Mouse (Mus musculus) embryonic facial prominence, embryonic 15.5 days (tissue): ENCODE measurements around the gene Slc15a4. TPM values are rescaled to one million over a fixed set of nuclear protein-coding genes. Genes with fewer than 3 reads are reported as not detected.

ENCODE experiments used
- ATAC-seq: fragments of 200-750 bp; cut with Nextera tagmentation; 2 replicates; pipeline ENCODE4 v1.8.0; 2017; ENCODE audit warnings: low read depth, moderate TSS enrichment; ENCODE audit not compliant: insufficient number of reproducible peaks, low FRiP score, low TSS enrichment
- H3K27ac ChIP-seq: fragments of 300-500 bp; sonication (generic); replicated peaks from 2 replicates; pipeline ENCODE4 v1.5.1; 2015; ENCODE audit warnings: mild to moderate bottlenecking, inconsistent platforms
- H3K27me3 ChIP-seq: fragments of 300-500 bp; sonication (generic); 2 replicates; pipeline ENCODE4 v1.6.1; 2015; ENCODE audit warnings: inconsistent platforms
- H3K36me3 ChIP-seq: fragments of 300-500 bp; sonication (generic); 2 replicates; pipeline ENCODE4 v1.6.1; 2015; ENCODE audit warnings: mild to moderate bottlenecking, inconsistent platforms
- H3K4me1 ChIP-seq: fragments of 300-500 bp; sonication (generic); 2 replicates; pipeline ENCODE4 v1.6.1; 2015; ENCODE audit warnings: inconsistent platforms
- H3K4me2 ChIP-seq: fragments of 300-500 bp; sonication (generic); replicated peaks from 2 replicates; pipeline ENCODE4 v1.6.1; 2015; ENCODE audit warnings: mild to moderate bottlenecking, inconsistent platforms
- H3K4me3 ChIP-seq: fragments of 300-500 bp; sonication (generic); replicated peaks from 2 replicates; pipeline ENCODE4 v1.5.1; 2015; ENCODE audit warnings: mild to moderate bottlenecking, inconsistent platforms
- H3K9ac ChIP-seq: fragments of 300-500 bp; sonication (generic); 2 replicates; pipeline ENCODE4 v1.6.1; 2015; ENCODE audit warnings: inconsistent platforms
- H3K9me3 ChIP-seq: fragments of 300-500 bp; sonication (generic); replicated peaks from 2 replicates; pipeline ENCODE4 v1.6.1; 2016; ENCODE audit warnings: inconsistent platforms
- WGBS: fragments of 180-500 bp; shearing (Covaris S2); methylation state at CpG from one replicate; pipeline ENCODE4 v1.1.7; 2015; 5-methylcytosine and 5-hydroxymethylcytosine counted together
- polyA plus RNA-seq: library from polyadenylated mRNA; unstranded; fragments of >200 nt; fragmentation: Nextera tagmentation; extraction: Ambion mirVana; gene quantifications from 2 replicates; pipeline ENCODE4 v1.2.1, GENCODE M21; 2015

Gene Slc15a4
- polyA plus RNA-seq, 1 experiment from 2014 or later = 22.5 TPM

DNA sequence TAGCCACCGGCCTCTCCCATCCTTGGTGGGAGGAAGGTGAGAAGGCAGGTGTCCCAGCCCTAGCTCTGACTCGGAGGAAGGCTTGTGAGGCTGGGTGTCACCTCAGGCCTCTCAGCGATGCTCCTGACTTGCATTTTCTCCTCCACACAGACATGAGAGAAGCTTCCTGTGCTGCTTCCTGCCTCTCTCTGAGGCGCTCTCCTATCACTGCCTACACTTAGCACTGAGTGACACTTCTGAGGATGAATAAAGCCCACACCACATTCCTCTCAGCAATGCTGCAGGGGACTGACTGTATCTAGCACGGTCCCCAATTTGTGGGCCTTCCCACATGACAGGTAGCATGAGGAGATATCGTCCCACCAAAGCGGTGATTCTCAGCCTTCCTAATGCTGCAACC is 35.8 kb downstream of the Slc15a4 start:
- Histone ChIP-seq H3K9ac (no peak overlapping the region), H3K4me1 (no peaks in the 10 kb centered on the region), H3K4me2 (no peak overlapping the region), H3K36me3 (peaks cover 95% of the 10 kb centered on the region), H3K27me3 (no peaks in the 10 kb centered on the region), H3K9me3 (no peaks in the 10 kb centered on the region), H3K4me3 (no peak overlapping the region), H3K27ac (no peak overlapping the region)
- WGBS = 89% methylated on average over 7 of the region's 7 CpGs
- ATAC-seq = no peak

DNA sequence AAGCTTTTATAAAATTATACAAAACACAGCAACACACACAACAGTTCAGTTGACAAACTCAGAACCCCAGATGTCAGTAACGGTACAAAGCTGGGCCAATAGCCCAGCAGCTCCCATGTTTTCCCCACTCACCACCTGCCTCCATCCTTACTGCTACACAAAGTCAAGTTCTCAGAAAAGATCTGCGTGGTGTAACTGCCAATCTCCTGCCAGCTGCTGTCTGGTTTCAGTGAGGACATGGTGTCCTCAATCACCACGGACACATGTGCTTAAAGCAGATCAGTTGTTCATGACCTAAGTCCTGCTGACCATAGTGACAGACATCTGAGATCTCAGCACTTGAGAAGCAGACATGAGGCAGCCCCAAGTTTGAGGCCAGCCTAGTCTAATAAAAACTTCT is 37.0 kb downstream of the Slc15a4 start:
- no peak for ATAC-seq
- H3K4me3 ChIP-seq = no peak overlapping the region
- peaks cover 85% of the 10 kb centered on the region for H3K36me3 ChIP-seq
- H3K9me3 ChIP-seq = no peaks in the 10 kb centered on the region
- no peak overlapping the region for H3K4me2 ChIP-seq
- no peaks in the 10 kb centered on the region for H3K27me3 ChIP-seq
- H3K4me1 ChIP-seq = no peaks in the 10 kb centered on the region
- 86% methylated on average over 3 of the region's 3 CpGs for WGBS
- H3K27ac ChIP-seq = no peak overlapping the region
- no peak overlapping the region for H3K9ac ChIP-seq

DNA sequence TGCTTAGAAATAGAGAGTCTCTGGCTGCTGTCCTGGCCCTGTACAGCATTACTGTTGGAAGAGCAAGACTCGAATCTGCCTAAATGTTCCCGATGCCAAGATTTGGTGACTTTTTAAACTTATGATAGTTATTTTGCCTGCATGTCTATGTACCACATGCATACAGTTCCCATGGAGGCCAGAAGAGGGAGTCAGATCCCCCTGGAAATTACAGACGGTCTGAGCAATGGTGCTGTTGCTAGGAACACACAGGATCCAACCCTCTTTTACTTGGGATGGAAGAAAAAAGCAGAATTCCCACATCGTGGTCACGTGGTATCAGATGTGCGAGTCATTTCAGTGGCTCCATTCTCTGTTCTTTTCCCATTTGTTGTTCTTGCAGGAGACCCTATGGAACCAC is 39.8 kb downstream of the Slc15a4 start:
- 75% methylated on average over 6 of the region's 6 CpGs for WGBS
- Histone ChIP-seq H3K4me3 (no peak overlapping the region), H3K4me2 (no peak overlapping the region), H3K36me3 (peaks cover 57% of the 10 kb centered on the region), H3K27me3 (no peaks in the 10 kb centered on the region), H3K27ac (no peak overlapping the region), H3K4me1 (no peaks in the 10 kb centered on the region), H3K9ac (no peak overlapping the region), H3K9me3 (no peaks in the 10 kb centered on the region)
- no peak for ATAC-seq

DNA sequence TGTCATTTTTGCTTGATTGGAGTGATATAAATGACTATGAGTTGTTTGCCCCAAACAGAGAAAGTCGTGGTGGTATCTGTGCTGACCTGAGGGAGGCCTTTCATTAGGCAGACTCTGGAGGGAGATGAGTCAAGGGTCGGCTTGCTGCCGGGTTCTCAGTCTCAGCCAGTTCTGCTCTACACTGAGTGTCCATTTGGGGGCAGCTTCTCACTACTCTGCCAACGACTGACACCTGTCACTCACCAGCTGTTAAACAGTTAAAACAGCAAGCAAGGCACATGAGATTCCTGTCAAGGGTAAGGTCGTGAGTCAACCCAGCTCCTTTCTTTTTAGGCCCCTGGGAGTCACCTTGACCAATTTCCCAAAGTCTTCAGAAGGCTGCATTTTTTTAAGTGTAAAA is 40.3 kb downstream of the Slc15a4 start:
- Histone ChIP-seq H3K27ac (no peak overlapping the region), H3K4me3 (no peak overlapping the region), H3K36me3 (peaks cover 53% of the 10 kb centered on the region), H3K4me1 (no peaks in the 10 kb centered on the region), H3K9me3 (no peaks in the 10 kb centered on the region), H3K27me3 (no peaks in the 10 kb centered on the region), H3K9ac (no peak overlapping the region), H3K4me2 (no peak overlapping the region)
- ATAC-seq = no peak
- 67% methylated on average over 5 of the region's 5 CpGs for WGBS

DNA sequence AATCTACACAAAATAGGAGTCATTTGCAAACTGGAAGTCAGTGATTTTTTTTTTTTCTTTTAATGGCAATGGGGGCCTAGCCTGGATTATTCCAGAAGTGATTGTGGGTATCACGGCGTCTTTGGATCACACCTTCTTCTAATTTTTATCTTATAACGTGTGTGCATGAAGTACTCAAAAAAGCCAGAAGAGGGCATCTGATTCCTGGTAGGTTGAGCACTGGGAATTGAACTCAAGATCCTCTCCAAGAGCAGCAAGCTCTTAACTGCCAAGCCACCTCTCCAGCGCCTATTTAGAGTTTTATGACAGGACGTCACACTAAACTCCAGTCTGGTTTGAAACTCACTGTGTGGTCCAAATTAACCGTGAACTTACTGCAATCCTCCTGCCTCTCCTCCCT is 44.8 kb downstream of the Slc15a4 start:
- no peak overlapping the region for H3K4me3 ChIP-seq
- no peaks in the 10 kb centered on the region for H3K4me1 ChIP-seq
- no peak overlapping the region for H3K9ac ChIP-seq
- H3K27me3 ChIP-seq = no peaks in the 10 kb centered on the region
- peaks cover 9% of the 10 kb centered on the region; the same call in 1 of the 2 replicates for H3K36me3 ChIP-seq
- no peak overlapping the region for H3K27ac ChIP-seq
- WGBS = 64% methylated on average over 6 of the region's 6 CpGs
- no peak overlapping the region for H3K4me2 ChIP-seq
- no peaks in the 10 kb centered on the region for H3K9me3 ChIP-seq
- ATAC-seq = no peak

DNA sequence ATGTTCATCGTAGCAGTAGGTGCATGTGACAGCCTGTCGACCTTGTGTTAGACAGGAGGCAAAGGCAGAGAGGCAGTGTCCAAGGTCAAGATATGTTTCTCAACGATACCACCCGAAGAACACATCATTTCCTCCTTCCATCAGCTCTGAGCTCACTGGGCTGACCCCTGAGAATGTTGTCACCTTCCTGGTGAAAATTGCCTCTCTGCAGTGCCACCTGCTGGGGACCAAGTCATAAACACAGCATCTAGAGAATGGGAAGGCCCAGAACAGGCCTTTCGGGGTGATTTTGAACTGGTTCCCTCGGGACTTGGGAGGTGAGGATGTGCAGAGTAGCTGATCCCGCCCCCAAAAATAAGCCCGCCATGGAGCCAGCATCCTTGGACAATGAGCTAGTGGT is 49.0 kb downstream of the Slc15a4 start:
- WGBS = 79% methylated on average over 8 of the region's 8 CpGs
- H3K4me3 ChIP-seq = no peak overlapping the region
- no peaks in the 10 kb centered on the region for H3K36me3 ChIP-seq
- ATAC-seq = no peak
- no peak overlapping the region for H3K9ac ChIP-seq
- no peak overlapping the region for H3K4me2 ChIP-seq
- H3K27ac ChIP-seq = no peak overlapping the region
- no peaks in the 10 kb centered on the region for H3K27me3 ChIP-seq
- no peaks in the 10 kb centered on the region for H3K4me1 ChIP-seq
- H3K9me3 ChIP-seq = no peaks in the 10 kb centered on the region

GRCm38 (mm10) chr5:127577419-127577818 is 55.3 kb downstream of the Slc15a4 start:
- H3K27ac ChIP-seq = no peak overlapping the region
- no peak overlapping the region for H3K9ac ChIP-seq
- H3K36me3 ChIP-seq = no peaks in the 10 kb centered on the region
- 56% methylated on average over 8 of the region's 8 CpGs for WGBS
- no peak overlapping the region for H3K4me2 ChIP-seq
- no peaks in the 10 kb centered on the region for H3K4me1 ChIP-seq
- no peaks in the 10 kb centered on the region for H3K27me3 ChIP-seq
- no peak for ATAC-seq
- H3K9me3 ChIP-seq = no peaks in the 10 kb centered on the region
- no peak overlapping the region for H3K4me3 ChIP-seq

GRCm38 (mm10) chr5:127567165-127567741 is 65.4 kb downstream of the Slc15a4 start:
- ATAC-seq = no peak
- Histone ChIP-seq H3K9me3 (no peaks in the 10 kb centered on the region), H3K4me2 (no peak overlapping the region), H3K36me3 (no peaks in the 10 kb centered on the region; the same call in 1 of the 2 replicates), H3K4me3 (no peak overlapping the region), H3K9ac (no peak overlapping the region), H3K27me3 (no peaks in the 10 kb centered on the region), H3K27ac (no peak overlapping the region), H3K4me1 (no peaks in the 10 kb centered on the region)
- WGBS = 80% methylated on average over 6 of the region's 6 CpGs

DNA sequence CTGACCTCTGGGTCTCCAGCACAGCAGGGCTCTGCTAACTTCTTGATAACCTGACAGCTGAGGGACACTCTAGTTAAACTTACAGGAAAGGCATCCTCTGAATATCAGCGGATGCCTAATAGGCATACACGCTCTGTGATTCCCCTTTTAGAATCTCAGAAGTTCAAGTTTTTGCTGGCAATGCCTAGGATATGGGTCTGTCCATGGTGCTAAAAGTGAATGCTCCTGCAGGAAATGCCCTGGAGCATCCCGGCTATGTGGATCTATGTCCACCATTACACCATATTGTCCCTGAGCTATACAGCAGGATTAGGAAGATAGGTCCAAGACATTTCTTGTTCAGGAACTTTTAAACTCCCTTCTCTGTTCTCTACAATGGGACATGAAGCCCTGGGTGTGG is 71.6 kb downstream of the Slc15a4 start:
- 82% methylated on average over 3 of the region's 3 CpGs for WGBS

GRCm38 (mm10) chr5:127548136-127548535 is 84.6 kb downstream of the Slc15a4 start:
- Histone ChIP-seq H3K36me3 (no peaks in the 10 kb centered on the region), H3K4me1 (no peaks in the 10 kb centered on the region), H3K9ac (no peak overlapping the region), H3K27ac (no peak overlapping the region), H3K9me3 (no peaks in the 10 kb centered on the region), H3K4me3 (no peak overlapping the region), H3K27me3 (no peaks in the 10 kb centered on the region), H3K4me2 (no peak overlapping the region)
- 80% methylated on average over 2 of the region's 2 CpGs for WGBS
- ATAC-seq = no peak

More for the DNA sequence above, 71.6 kb downstream of the Slc15a4 start:
- no peaks in the 10 kb centered on the region for H3K4me1 ChIP-seq
- no peaks in the 10 kb centered on the region for H3K9me3 ChIP-seq
- H3K27me3 ChIP-seq = no peaks in the 10 kb centered on the region
- no peak overlapping the region for H3K4me3 ChIP-seq
- peaks cover 5% of the 10 kb centered on the region for H3K36me3 ChIP-seq
- H3K9ac ChIP-seq = no peak overlapping the region
- no peak overlapping the region for H3K27ac ChIP-seq
- no peak for ATAC-seq
- no peak overlapping the region for H3K4me2 ChIP-seq

DNA sequence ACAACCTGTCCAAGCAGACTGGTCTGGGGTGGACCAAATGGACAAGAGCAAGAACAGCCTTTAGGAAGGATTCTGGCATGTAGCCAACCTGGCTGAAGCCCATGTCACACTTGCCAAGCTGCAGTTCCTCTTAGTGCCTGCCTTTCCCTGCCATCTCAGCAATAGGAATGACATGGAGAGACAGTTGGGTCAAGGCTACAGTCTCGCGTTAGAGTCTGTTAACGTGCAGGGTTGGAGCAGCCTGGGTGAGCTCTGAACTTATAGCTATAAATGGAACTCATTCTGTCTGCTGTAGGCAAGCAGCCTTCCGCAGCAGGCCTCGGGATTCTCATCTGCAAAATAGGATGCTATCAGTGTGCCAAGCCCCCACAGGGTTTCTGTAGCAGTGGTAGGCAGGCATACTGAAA is 86.1 kb downstream of the Slc15a4 start:
- no peaks in the 10 kb centered on the region for H3K9me3 ChIP-seq
- no peak for ATAC-seq
- WGBS = 89% methylated on average over 5 of the region's 5 CpGs
- H3K36me3 ChIP-seq = no peaks in the 10 kb centered on the region
- no peaks in the 10 kb centered on the region for H3K4me1 ChIP-seq
- H3K4me2 ChIP-seq = no peak overlapping the region
- H3K27ac ChIP-seq = no peak overlapping the region
- H3K4me3 ChIP-seq = no peak overlapping the region
- no peaks in the 10 kb centered on the region for H3K27me3 ChIP-seq
- H3K9ac ChIP-seq = no peak overlapping the region
